Mouse (Mus musculus) hindbrain, embryonic 11.5 days (tissue): Measurements from ENCODE around the gene Mid1. TPM values are rescaled to one million over a fixed set of nuclear protein-coding genes. Genes with fewer than 3 reads are reported as not detected.

ENCODE experiments used
- ATAC-seq: fragments of 200-750 bp; cut with Nextera tagmentation; 2 replicates; pipeline ENCODE4 v1.8.0; 2017; ENCODE audit warnings: mild to moderate bottlenecking, moderate TSS enrichment, moderate library complexity; ENCODE audit not compliant: low FRiP score
- DNase-seq: peaks from one replicate; pipeline ENCODE4 v3.0.0-alpha.2; 2015; ENCODE audit warnings: low spot score
- H3K27ac ChIP-seq: fragments of 300-500 bp; sonication (generic); 2 replicates; pipeline ENCODE4 v1.5.1; 2014; ENCODE audit warnings: mild to moderate bottlenecking, low read depth, low read length
- H3K27me3 ChIP-seq: fragments of 300-500 bp; sonication (generic); 2 replicates; pipeline ENCODE4 v1.6.1; 2014; ENCODE audit warnings: mild to moderate bottlenecking, low read length, moderate library complexity, mixed read lengths; ENCODE audit not compliant: control insufficient read depth, insufficient read depth
- H3K36me3 ChIP-seq: fragments of 300-500 bp; sonication (generic); 2 replicates; pipeline ENCODE4 v1.6.1; 2014; ENCODE audit warnings: mild to moderate bottlenecking, low read length, moderate library complexity, mixed read lengths; ENCODE audit not compliant: control insufficient read depth, insufficient read depth
- H3K4me1 ChIP-seq: fragments of 300-500 bp; sonication (generic); replicated peaks from 2 replicates; pipeline ENCODE4 v1.6.1; 2014; ENCODE audit warnings: low read length, mixed read lengths; ENCODE audit not compliant: control insufficient read depth, insufficient read depth
- H3K4me2 ChIP-seq: fragments of 300-500 bp; sonication (generic); replicated peaks from 2 replicates; pipeline ENCODE4 v1.6.1; 2014; ENCODE audit warnings: mild to moderate bottlenecking, low read depth, low read length
- H3K4me3 ChIP-seq: fragments of 300-500 bp; sonication (generic); 2 replicates; pipeline ENCODE4 v1.5.1; 2014; ENCODE audit warnings: low read depth, low read length
- H3K9ac ChIP-seq: fragments of 300-500 bp; sonication (generic); 2 replicates; pipeline ENCODE4 v1.6.1; 2014; ENCODE audit warnings: low read depth, low read length
- H3K9me3 ChIP-seq: fragments of 300-500 bp; sonication (generic); 2 replicates; pipeline ENCODE4 v1.6.1; 2016; ENCODE audit warnings: low read length; ENCODE audit not compliant: control insufficient read depth
- WGBS: fragments of 180-500 bp; shearing (Covaris S2); extraction: QIAGEN DNeasy Blood & Tissue Kit; methylation state at CpG from one replicate; pipeline ENCODE4 v1.1.7; 2014; 5-methylcytosine and 5-hydroxymethylcytosine counted together
- polyA plus RNA-seq: library from polyadenylated mRNA; unstranded; fragments of >200 nt; fragmentation: Nextera tagmentation; extraction: Ambion mirVana; gene quantifications from 2 replicates; pipeline ENCODE4 v1.2.1, GENCODE M21; 2014

The Mid1 gene
- polyA plus RNA-seq, 1 experiment from 2014 or later = 24.6 TPM

DNA sequence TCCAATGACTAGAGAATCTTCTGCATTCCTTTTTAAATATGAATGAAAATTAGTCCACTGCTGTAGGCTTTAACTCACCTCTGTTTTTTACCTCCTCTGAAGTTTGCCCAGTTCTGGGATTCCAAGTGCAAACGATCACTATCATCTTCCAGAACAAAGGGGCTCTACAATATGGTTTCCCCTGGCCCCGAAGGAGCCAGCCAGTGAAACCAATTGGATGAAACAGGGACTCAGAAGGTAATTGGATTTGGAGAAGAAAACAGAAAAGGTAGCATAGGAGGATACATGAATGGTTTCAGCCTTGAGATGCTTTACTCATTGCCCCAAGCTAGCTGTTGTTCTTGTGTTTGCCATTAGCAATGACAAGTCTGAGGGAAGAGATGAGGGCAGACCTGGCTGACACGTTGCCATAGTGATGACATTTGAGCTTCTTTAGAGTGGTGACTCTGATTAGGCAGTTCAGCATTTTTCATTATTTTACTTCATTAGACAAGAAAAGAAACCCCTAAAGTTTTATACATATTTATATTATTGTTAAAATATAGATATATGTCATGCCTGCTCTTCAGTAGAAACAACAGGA lies 50.5 kb downstream of the Mid1 start:
- no peak overlapping the region for H3K9ac ChIP-seq
- no peak overlapping the region for H3K4me3 ChIP-seq
- H3K27me3 ChIP-seq = peaks cover 14% of the 10 kb centered on the region; the same call in 1 of the 2 replicates
- ATAC-seq (no peak), DNase-seq (peak; percentile 13)
- no peak overlapping the region for H3K27ac ChIP-seq
- H3K4me2 ChIP-seq = no peak overlapping the region
- H3K4me1 ChIP-seq = no peaks in the 10 kb centered on the region
- WGBS = 63% methylated on average over 3 of the region's 3 CpGs
- no peaks in the 10 kb centered on the region for H3K36me3 ChIP-seq
- no peaks in the 10 kb centered on the region for H3K9me3 ChIP-seq

GRCm38 (mm10) chrX:169758001-169758400 lies 73.0 kb downstream of the Mid1 start:
- Histone ChIP-seq H3K9me3 (no peaks in the 10 kb centered on the region), H3K36me3 (no peaks in the 10 kb centered on the region), H3K4me1 (no peaks in the 10 kb centered on the region), H3K27ac (no peak overlapping the region), H3K4me2 (no peak overlapping the region), H3K27me3 (no peaks in the 10 kb centered on the region), H3K4me3 (no peak overlapping the region), H3K9ac (no peak overlapping the region)
- no peak for DNase-seq
- 83% methylated on average over 3 of the region's 3 CpGs for WGBS
- no peak for ATAC-seq

- no peak within 1 kb of the TSS for H3K4me3 ChIP-seq
- H3K4me2 ChIP-seq = no peak within 1 kb of the TSS
- no peak within 1 kb of the TSS for H3K9ac ChIP-seq
- H3K36me3 ChIP-seq = no peaks in the 10 kb centered on the region
- no peaks in the 10 kb centered on the region for H3K9me3 ChIP-seq
- DNase-seq (no peak), ATAC-seq (no peak)
- no peak within 1 kb of the TSS for H3K27ac ChIP-seq
- 86% methylated on average over 3 of the region's 3 CpGs for WGBS
- no peaks in the 10 kb centered on the region for H3K4me1 ChIP-seq
- H3K27me3 ChIP-seq = peaks cover 4% of the 10 kb centered on the region; the same call in 1 of the 2 replicates
Measured at GRCm38 (mm10) chrX:169779535-169779934, 94.5 kb downstream of the Mid1 start, which contains the start of gene 4933400A11Rik. Gene 4933400A11Rik, minus strand, starts transcription at chrX:169779635.

DNA sequence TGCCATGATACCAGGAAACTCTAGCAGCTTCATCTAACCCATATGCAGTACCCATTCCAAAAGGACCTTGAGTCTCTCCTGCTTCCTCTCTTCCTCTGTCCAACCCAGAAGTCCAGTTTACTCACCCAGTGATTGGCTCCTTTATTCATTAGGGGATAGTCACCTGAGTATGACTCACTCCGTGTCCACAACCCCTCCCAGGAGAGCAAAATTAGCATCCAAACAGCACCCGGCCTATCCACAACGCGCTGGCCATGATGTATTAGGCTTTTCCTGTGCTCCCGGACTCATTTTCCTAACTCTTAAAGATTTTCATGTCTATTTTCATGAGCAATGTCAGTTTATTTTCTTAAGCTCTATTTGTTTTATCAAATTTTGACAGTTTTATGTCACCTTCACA lies 104.7 kb downstream of the Mid1 start:
- no peak overlapping the region for H3K4me2 ChIP-seq
- H3K4me1 ChIP-seq = no peaks in the 10 kb centered on the region
- no peaks in the 10 kb centered on the region for H3K36me3 ChIP-seq
- no peak overlapping the region for H3K4me3 ChIP-seq
- no peak overlapping the region for H3K9ac ChIP-seq
- peaks cover 2% of the 10 kb centered on the region for H3K27me3 ChIP-seq
- H3K9me3 ChIP-seq = no peaks in the 10 kb centered on the region
- ATAC-seq (no peak), DNase-seq (no peak)
- 83% methylated on average over 5 of the region's 5 CpGs for WGBS
- H3K27ac ChIP-seq = no peak overlapping the region

DNA sequence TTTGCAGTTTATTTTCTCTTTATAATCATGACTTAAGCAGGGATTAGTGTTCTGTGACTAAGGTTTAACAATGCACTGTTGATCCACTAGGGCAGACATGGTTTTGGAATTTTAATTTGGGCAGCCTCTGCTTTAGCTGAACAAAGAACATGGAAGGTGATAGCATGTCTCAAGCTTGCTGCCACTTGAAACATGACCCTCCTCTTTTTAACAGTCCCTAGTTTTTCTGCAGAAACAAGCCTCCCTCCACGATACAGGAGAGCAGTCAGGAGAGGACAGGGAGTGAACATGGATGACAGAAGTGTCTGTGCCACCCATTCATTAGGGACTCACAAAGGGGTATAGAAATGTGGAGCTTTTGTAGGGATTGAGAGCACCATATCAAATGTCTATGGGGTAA lies 107.9 kb downstream of the Mid1 start:
- no peak overlapping the region for H3K4me2 ChIP-seq
- WGBS = 11% methylated on average over 1 of the region's 1 CpGs
- no peak overlapping the region for H3K27ac ChIP-seq
- no peak overlapping the region for H3K4me3 ChIP-seq
- ATAC-seq (peak; percentile 51; the same call in 1 of the 2 replicates), DNase-seq (peak; percentile 9)
- H3K4me1 ChIP-seq = no peaks in the 10 kb centered on the region
- no peak overlapping the region for H3K9ac ChIP-seq
- H3K27me3 ChIP-seq = peaks cover 2% of the 10 kb centered on the region
- H3K36me3 ChIP-seq = no peaks in the 10 kb centered on the region
- H3K9me3 ChIP-seq = no peaks in the 10 kb centered on the region

DNA sequence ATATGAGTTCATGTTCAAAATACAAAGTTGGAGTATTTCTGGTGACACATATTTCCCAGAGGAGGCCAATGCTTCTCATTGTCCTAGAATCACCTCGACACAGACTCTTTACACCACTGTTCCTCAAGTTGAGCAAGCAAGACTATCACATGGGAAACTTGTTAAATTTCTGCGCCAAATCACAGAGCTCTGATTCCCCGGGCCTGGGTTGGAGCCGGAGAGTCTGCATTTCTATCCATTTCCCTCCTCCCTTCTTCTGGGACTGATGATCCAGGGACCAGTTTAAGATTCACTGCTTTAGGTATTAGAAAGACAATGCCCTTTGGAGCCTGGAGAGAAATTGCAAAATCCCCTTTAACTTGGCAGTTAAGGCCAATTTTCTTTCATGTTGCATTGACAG lies 109.4 kb downstream of the Mid1 start:
- Histone ChIP-seq H3K4me2 (no peak overlapping the region), H3K4me3 (no peak overlapping the region), H3K9ac (no peak overlapping the region), H3K36me3 (no peaks in the 10 kb centered on the region), H3K27me3 (peaks cover 2% of the 10 kb centered on the region), H3K9me3 (no peaks in the 10 kb centered on the region), H3K27ac (no peak overlapping the region), H3K4me1 (no peaks in the 10 kb centered on the region)
- DNase-seq = no peak
- no peak for ATAC-seq
- 78% methylated on average over 4 of the region's 4 CpGs for WGBS

DNA sequence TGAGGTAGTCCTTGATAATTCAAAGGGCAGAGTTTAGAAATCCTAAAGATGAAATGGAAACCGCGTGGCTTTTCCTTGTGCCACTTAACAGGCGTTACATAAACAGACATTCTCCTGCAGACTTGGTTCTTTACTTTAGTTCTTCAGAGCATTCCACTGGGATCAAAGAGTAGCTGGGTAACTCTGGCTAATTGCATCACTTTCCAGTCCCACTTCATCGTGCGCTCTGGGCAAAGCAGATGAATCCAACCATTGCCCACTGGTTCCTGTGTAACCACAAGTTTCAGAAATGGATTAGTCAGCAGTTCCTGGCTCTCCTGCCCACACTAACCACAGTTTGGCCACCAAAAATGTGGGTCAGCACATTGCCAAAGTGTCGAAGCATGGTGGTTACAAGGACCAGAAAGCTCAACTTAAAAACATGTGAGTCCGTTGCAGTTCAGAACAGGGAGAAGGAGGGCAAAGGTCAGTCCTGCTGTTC lies 109.9 kb downstream of the Mid1 start:
- H3K4me1 ChIP-seq = no peaks in the 10 kb centered on the region
- no peaks in the 10 kb centered on the region for H3K36me3 ChIP-seq
- no peak overlapping the region for H3K27ac ChIP-seq
- H3K27me3 ChIP-seq = peaks cover 2% of the 10 kb centered on the region
- WGBS = 54% methylated on average over 7 of the region's 7 CpGs
- H3K9ac ChIP-seq = no peak overlapping the region
- DNase-seq (no peak), ATAC-seq (no peak)
- no peak overlapping the region for H3K4me2 ChIP-seq
- H3K4me3 ChIP-seq = no peak overlapping the region
- no peaks in the 10 kb centered on the region for H3K9me3 ChIP-seq

- Histone ChIP-seq H3K27ac (no peak overlapping the region), H3K9ac (no peak overlapping the region), H3K36me3 (no peaks in the 10 kb centered on the region), H3K27me3 (peaks cover 2% of the 10 kb centered on the region), H3K4me2 (no peak overlapping the region), H3K9me3 (no peaks in the 10 kb centered on the region), H3K4me1 (no peaks in the 10 kb centered on the region), H3K4me3 (no peak overlapping the region)
- no peak for DNase-seq
- no peak for ATAC-seq
- 66% methylated on average over 3 of the region's 3 CpGs for WGBS
Measured at GRCm38 (mm10) chrX:169797148-169797547, 112.1 kb downstream of the Mid1 start.

- Histone ChIP-seq H3K27ac (no peak overlapping the region), H3K9ac (peak overlapping the region; percentile 50; the same call in 1 of the 2 replicates), H3K4me3 (peak overlapping the region; percentile 14; the same call in 1 of the 2 replicates), H3K36me3 (no peaks in the 10 kb centered on the region), H3K9me3 (no peaks in the 10 kb centered on the region), H3K27me3 (peaks cover 2% of the 10 kb centered on the region), H3K4me2 (no peak overlapping the region), H3K4me1 (no peaks in the 10 kb centered on the region)
- peak; percentile 76 for ATAC-seq
- WGBS = 11% methylated on average over 11 of the region's 11 CpGs
- peak; percentile 63 for DNase-seq
Measured at GRCm38 (mm10) chrX:169798987-169799680, 114.1 kb downstream of the Mid1 start.
